9 mouse cellular contexts compared by ENCODE assay signal in genomic region chr13:3877185-3877584, GRCm38 (mm10). TPM values are rescaled to one million over a fixed set of nuclear protein-coding genes. Genes with fewer than 3 reads are reported as not detected.
A peak's percentile ranks its signal among the peaks of the same experiment; 100 is the strongest.
DNase-seq lines count a peak whose midpoint lies in the region; ATAC-seq and TF ChIP-seq lines count a peak whose summit lies in the region.
"Had no signal": no experiment of that assay in that cellular context is flagged by ENCODE, and none has a peak within 500 bp of the region (broad histone marks: within the 10 kb centered on the region; RNA-seq: fewer than 3 reads in every experiment).

No protein-coding gene starts in this region.

- no peaks in the 10 kb centered on the region for H3K9me3 ChIP-seq in heart, embryonic 16.5 days (replicated peaks; ENCODE audit: control insufficient read depth, low read length)
- no peaks in the 10 kb centered on the region for H3K9me3 ChIP-seq in midbrain, embryonic 10.5 days (replicated peaks)
- no peaks in the 10 kb centered on the region for H3K9me3 ChIP-seq in midbrain, embryonic 11.5 days (ENCODE audit: control insufficient read depth, low read length)
- no peaks in the 10 kb centered on the region for H3K9me3 ChIP-seq in limb, embryonic 11.5 days (ENCODE audit: control insufficient read depth, low read length)
- H3K9me3 ChIP-seq in stomach, postnatal 0 days (ENCODE audit: control insufficient read depth, low read length) = no peaks in the 10 kb centered on the region

- H3K9ac ChIP-seq in heart, embryonic 16.5 days (ENCODE audit: low read length) = no peak overlapping the region
- no peak overlapping the region for H3K9ac ChIP-seq in midbrain, embryonic 11.5 days (ENCODE audit: low read length)
- H3K9ac ChIP-seq in limb, embryonic 11.5 days (ENCODE audit: low read length) = no peak overlapping the region
- no peak overlapping the region for H3K9ac ChIP-seq in stomach, postnatal 0 days (ENCODE audit: low read length)

- no peak overlapping the region for H3K4me3 ChIP-seq in heart, embryonic 16.5 days (ENCODE audit: low read length)
- no peak overlapping the region for H3K4me3 ChIP-seq in midbrain, embryonic 10.5 days
- no peak overlapping the region for H3K4me3 ChIP-seq in midbrain, embryonic 11.5 days (ENCODE audit: low read depth, low read length)
- no peak overlapping the region for H3K4me3 ChIP-seq in limb, embryonic 11.5 days (ENCODE audit: low read depth, low read length)
- no peak overlapping the region for H3K4me3 ChIP-seq in stomach, postnatal 0 days (ENCODE audit: low read depth, low read length)

- 0 out of 2 replicates have a peak, but pooled peaks have one; percentile 52 for ATAC-seq in heart, embryonic 16.5 days (replicated peaks; ENCODE audit: extremely low read depth, insufficient read depth, low FRiP score)
- no peak for ATAC-seq in midbrain, embryonic 11.5 days (ENCODE audit: low FRiP score)
- peak; percentile 57; the same call in 1 of the 2 replicates for ATAC-seq in limb, embryonic 11.5 days (ENCODE audit: insufficient number of reproducible peaks, low FRiP score, low TSS enrichment, low read depth)
- ATAC-seq in stomach, postnatal 0 days (ENCODE audit: low FRiP score, low TSS enrichment) = peak; percentile 42

- no peaks in the 10 kb centered on the region for H3K27me3 ChIP-seq in heart, embryonic 16.5 days (ENCODE audit: control insufficient read depth, insufficient read depth, low read length)
- no peaks in the 10 kb centered on the region for H3K27me3 ChIP-seq in midbrain, embryonic 10.5 days (ENCODE audit: low read depth, poor library complexity, severe bottlenecking)
- no peaks in the 10 kb centered on the region for H3K27me3 ChIP-seq in midbrain, embryonic 11.5 days (ENCODE audit: control insufficient read depth, insufficient read depth, low read length)
- no peaks in the 10 kb centered on the region for H3K27me3 ChIP-seq in limb, embryonic 11.5 days (ENCODE audit: control insufficient read depth, insufficient read depth, low read length)
- no peaks in the 10 kb centered on the region for H3K27me3 ChIP-seq in stomach, postnatal 0 days (ENCODE audit: control insufficient read depth, insufficient read depth, low read length)

- H3K4me2 ChIP-seq in heart, embryonic 16.5 days (ENCODE audit: low read depth, low read length) = no peak overlapping the region
- H3K4me2 ChIP-seq in midbrain, embryonic 11.5 days = no peak overlapping the region
- no peak overlapping the region for H3K4me2 ChIP-seq in limb, embryonic 11.5 days (ENCODE audit: low read depth, severe bottlenecking)
- no peak overlapping the region for H3K4me2 ChIP-seq in stomach, postnatal 0 days (replicated peaks; ENCODE audit: low read depth)

- peaks cover 4% of the 10 kb centered on the region; the same call in 1 of the 2 replicates for H3K4me1 ChIP-seq in heart, embryonic 16.5 days (ENCODE audit: control insufficient read depth, insufficient read depth, low read length)
- H3K4me1 ChIP-seq in midbrain, embryonic 10.5 days = peaks cover 10% of the 10 kb centered on the region
- H3K4me1 ChIP-seq in midbrain, embryonic 11.5 days (ENCODE audit: control insufficient read depth, insufficient read depth, low read length) = no peaks in the 10 kb centered on the region
- H3K4me1 ChIP-seq in limb, embryonic 11.5 days (ENCODE audit: control insufficient read depth, insufficient read depth, low read length) = no peaks in the 10 kb centered on the region
- H3K4me1 ChIP-seq in stomach, postnatal 0 days (replicated peaks; ENCODE audit: control insufficient read depth, insufficient read depth) = 0 out of 2 replicates have a peak, but pooled peaks cover 3% of the 10 kb centered on the region

- WGBS in heart, embryonic 16.5 days = 46% methylated on average over 6 of the region's 6 CpGs
- 85% methylated on average over 6 of the region's 6 CpGs for WGBS in midbrain, embryonic 10.5 days
- WGBS in midbrain, embryonic 11.5 days = 79% methylated on average over 6 of the region's 6 CpGs
- WGBS in limb, embryonic 11.5 days = 70% methylated on average over 6 of the region's 6 CpGs
- 40% methylated on average over 6 of the region's 6 CpGs for WGBS in stomach, postnatal 0 days

- no peak for TF ChIP-seq EP300 in stomach, postnatal 0 days (optimal IDR thresholded peaks at IDR 0.05)

- DNase-seq in heart, adult 11 months = no peak
- DNase-seq in midbrain, embryonic 10.5 days (ENCODE audit: low spot score) = no peak
- DNase-seq in midbrain, embryonic 11.5 days (ENCODE audit: low spot score, missing footprints) = no peak
- DNase-seq in limb, embryonic 11.5 days (ENCODE audit: low spot score) = no peak
- DNase-seq in stomach, postnatal 0 days (ENCODE audit: low spot score) = no peak
- DNase-seq in B cell, adult 2 months = no peak
- DNase-seq: cerebellum, adult 9-10 months; gastrocnemius, postnatal 25 days had no signal

- no peak for TF ChIP-seq CTCF in stomach, postnatal 0 days (IDR thresholded peaks at IDR 0.05; ENCODE audit: low read depth)

- no peak overlapping the region for H3K27ac ChIP-seq in heart, embryonic 16.5 days (ENCODE audit: low read length)
- peak overlapping the region; percentile 38; the same call in 1 of the 2 replicates for H3K27ac ChIP-seq in midbrain, embryonic 10.5 days (replicated peaks)
- H3K27ac ChIP-seq in midbrain, embryonic 11.5 days (ENCODE audit: low read depth, low read length) = no peak overlapping the region
- H3K27ac ChIP-seq in limb, embryonic 11.5 days (replicated peaks; ENCODE audit: low read depth, low read length) = no peak overlapping the region
- peak overlapping the region; percentile 69 for H3K27ac ChIP-seq in stomach, postnatal 0 days (replicated peaks)

- peaks cover 6% of the 10 kb centered on the region for H3K36me3 ChIP-seq in heart, embryonic 16.5 days (ENCODE audit: control insufficient read depth, insufficient read depth)
- peaks cover 23% of the 10 kb centered on the region for H3K36me3 ChIP-seq in midbrain, embryonic 10.5 days
- H3K36me3 ChIP-seq in midbrain, embryonic 11.5 days (ENCODE audit: control insufficient read depth, insufficient read depth, low read length) = peaks cover 4% of the 10 kb centered on the region
- peaks cover 3% of the 10 kb centered on the region; the same call in 1 of the 2 replicates for H3K36me3 ChIP-seq in limb, embryonic 11.5 days (ENCODE audit: control insufficient read depth, insufficient read depth, low read length)
- peaks cover 5% of the 10 kb centered on the region; the same call in 1 of the 2 replicates for H3K36me3 ChIP-seq in stomach, postnatal 0 days (ENCODE audit: control insufficient read depth, insufficient read depth, low read length)

RNA-seq across cellular contexts. Expression of gene Calm5, which starts 23.2 kb away (rescaled TPM):
- polyA plus RNA-seq in heart, embryonic 16.5 days (2015; fragmentation: Nextera tagmentation; extraction: Ambion mirVana) = not detected in 2 replicates
- polyA plus RNA-seq in midbrain, embryonic 10.5 days (2016; fragmentation: Nextera tagmentation; extraction: Ambion mirVana) = not detected in 2 replicates
- polyA plus RNA-seq in midbrain, embryonic 11.5 days (2014; fragmentation: Nextera tagmentation; extraction: Ambion mirVana) = not detected in 2 replicates
- polyA plus RNA-seq in limb, embryonic 11.5 days (2014; fragmentation: Nextera tagmentation; extraction: Ambion mirVana) = not detected in 2 replicates
- polyA plus RNA-seq in stomach, postnatal 0 days (2015; fragmentation: Nextera tagmentation; extraction: Ambion mirVana) = 0.18 TPM in 1 of 2 replicates, not detected in the other

RNA-seq across cellular contexts. Expression of gene Calm4, which starts 39.6 kb away (rescaled TPM):
- polyA plus RNA-seq in heart, embryonic 16.5 days (2015; fragmentation: Nextera tagmentation; extraction: Ambion mirVana) = 0.16 TPM in 1 of 2 replicates, not detected in the other
- polyA plus RNA-seq in midbrain, embryonic 10.5 days (2016; fragmentation: Nextera tagmentation; extraction: Ambion mirVana) = not detected in 2 replicates
- not detected in 2 replicates for polyA plus RNA-seq in midbrain, embryonic 11.5 days (2014; fragmentation: Nextera tagmentation; extraction: Ambion mirVana)
- not detected in 2 replicates for polyA plus RNA-seq in limb, embryonic 11.5 days (2014; fragmentation: Nextera tagmentation; extraction: Ambion mirVana)
- 280 and 324 TPM in 2 replicates for polyA plus RNA-seq in stomach, postnatal 0 days (2015; fragmentation: Nextera tagmentation; extraction: Ambion mirVana)

RNA-seq across cellular contexts. Expression of gene Net1, which starts 40.8 kb away (rescaled TPM):
- 37.2 and 39.5 TPM in 2 replicates for polyA plus RNA-seq in heart, embryonic 16.5 days (2015; fragmentation: Nextera tagmentation; extraction: Ambion mirVana)
- polyA plus RNA-seq in midbrain, embryonic 10.5 days (2016; fragmentation: Nextera tagmentation; extraction: Ambion mirVana) = 42.9 and 45.7 TPM in 2 replicates
- polyA plus RNA-seq in midbrain, embryonic 11.5 days (2014; fragmentation: Nextera tagmentation; extraction: Ambion mirVana) = 31.0 TPM in 2 replicates
- 95.9 and 101 TPM in 2 replicates for polyA plus RNA-seq in limb, embryonic 11.5 days (2014; fragmentation: Nextera tagmentation; extraction: Ambion mirVana)
- 54.6 and 59.1 TPM in 2 replicates for polyA plus RNA-seq in stomach, postnatal 0 days (2015; fragmentation: Nextera tagmentation; extraction: Ambion mirVana)

RNA-seq across cellular contexts. Expression of gene Tubal3, which starts 40.9 kb away (rescaled TPM):
- polyA plus RNA-seq in heart, embryonic 16.5 days (2015; fragmentation: Nextera tagmentation; extraction: Ambion mirVana) = 0.13 TPM in 1 of 2 replicates, not detected in the other
- polyA plus RNA-seq in midbrain, embryonic 10.5 days (2016; fragmentation: Nextera tagmentation; extraction: Ambion mirVana) = not detected in 2 replicates
- 0.07 TPM in 1 of 2 replicates, not detected in the other for polyA plus RNA-seq in midbrain, embryonic 11.5 days (2014; fragmentation: Nextera tagmentation; extraction: Ambion mirVana)
- not detected in 2 replicates for polyA plus RNA-seq in limb, embryonic 11.5 days (2014; fragmentation: Nextera tagmentation; extraction: Ambion mirVana)
- not detected in 2 replicates for polyA plus RNA-seq in stomach, postnatal 0 days (2015; fragmentation: Nextera tagmentation; extraction: Ambion mirVana)

Comparison
In these comparisons a context has a peak if more than half of its experiments do, and no peak if none do; other contexts are left out.
1. H3K27ac ChIP-seq: peak in midbrain, embryonic 10.5 days (single experiment) and stomach, postnatal 0 days (single experiment); none in heart, embryonic 16.5 days (single experiment), midbrain, embryonic 11.5 days (single experiment) and limb, embryonic 11.5 days (single experiment).
2. RNA of gene Calm4, which starts 39.6 kb away (polyA plus RNA-seq): 280 to 324 TPM in stomach, postnatal 0 days; 0.16 TPM in heart, embryonic 16.5 days, not detected in midbrain, embryonic 10.5 days, not detected in midbrain, embryonic 11.5 days and not detected in limb, embryonic 11.5 days; every median in the first group is over 100 times any median in the second.